Mouse (Mus musculus) myocyte (in vitro differentiated cells): ENCODE results near the gene Nfatc2.

Source experiments
- CEBPB ChIP-seq: IDR thresholded peaks from 2 replicates; pipeline ENCODE4 v1.6.1; 2011; ENCODE audit warnings: mild to moderate bottlenecking, moderate library complexity; ENCODE audit not compliant: poor library complexity, insufficient read depth, severe bottlenecking
- E2F4 ChIP-seq: IDR thresholded peaks from one replicate; pipeline ENCODE4 v1.6.1; 2011; ENCODE audit warnings: mild to moderate bottlenecking, control low read depth, moderate library complexity; ENCODE audit not compliant: insufficient read depth
- MAX ChIP-seq: IDR thresholded peaks from one replicate; pipeline ENCODE4 v1.6.1; 2011; ENCODE audit warnings: low read depth, mild to moderate bottlenecking, control low read depth
- MYOD1 ChIP-seq, 3 experiments: IDR thresholded peaks; one replicate each; pipeline ENCODE4 v1.6.1; 2011; ENCODE audit warnings: control low read depth in 2 of 3, low read depth in 2 of 3, mild to moderate bottlenecking in 2 of 3, moderate library complexity in 1 of 3; ENCODE audit not compliant: insufficient read length in 2 of 3, control insufficient read depth in 1 of 3
- MYOG ChIP-seq, 3 experiments: IDR thresholded peaks; one replicate each; pipeline ENCODE4 v1.6.1; 2011; ENCODE audit warnings: control low read depth in 2 of 3, low read depth in 2 of 3, mild to moderate bottlenecking in 2 of 3; ENCODE audit not compliant: insufficient read length in 2 of 3, control insufficient read depth in 1 of 3, insufficient read depth in 1 of 3
- POLR2A ChIP-seq: IDR thresholded peaks from one replicate; pipeline ENCODE4 v1.6.1; 2011; ENCODE audit warnings: low read depth, mild to moderate bottlenecking, control low read depth, moderate library complexity; ENCODE audit not compliant: insufficient read length
- POLR2AphosphoS2 ChIP-seq: IDR thresholded peaks from one replicate; pipeline ENCODE4 v1.6.1; 2011; ENCODE audit warnings: low read depth, control low read depth; ENCODE audit not compliant: insufficient read length
- REST ChIP-seq: IDR thresholded peaks from one replicate; pipeline ENCODE4 v1.6.1; 2011; ENCODE audit warnings: mild to moderate bottlenecking, control low read depth, moderate library complexity; ENCODE audit not compliant: insufficient read depth, insufficient read length
- SRF ChIP-seq: IDR thresholded peaks from one replicate; pipeline ENCODE4 v1.6.1; 2011; ENCODE audit warnings: low read depth; ENCODE audit not compliant: control insufficient read depth, insufficient read length
- TCF12 ChIP-seq: IDR thresholded peaks from one replicate; pipeline ENCODE4 v1.6.1; 2011; ENCODE audit warnings: mild to moderate bottlenecking, control low read depth; ENCODE audit not compliant: poor library complexity, insufficient read depth, severe bottlenecking
- TCF3 ChIP-seq: IDR thresholded peaks from one replicate; pipeline ENCODE4 v1.6.1; 2011; ENCODE audit warnings: low read depth, control low read depth; ENCODE audit not compliant: insufficient read length
- USF1 ChIP-seq: IDR thresholded peaks from one replicate; pipeline ENCODE4 v1.6.1; 2011; ENCODE audit warnings: low read depth, mild to moderate bottlenecking, control low read depth, moderate library complexity

DNA sequence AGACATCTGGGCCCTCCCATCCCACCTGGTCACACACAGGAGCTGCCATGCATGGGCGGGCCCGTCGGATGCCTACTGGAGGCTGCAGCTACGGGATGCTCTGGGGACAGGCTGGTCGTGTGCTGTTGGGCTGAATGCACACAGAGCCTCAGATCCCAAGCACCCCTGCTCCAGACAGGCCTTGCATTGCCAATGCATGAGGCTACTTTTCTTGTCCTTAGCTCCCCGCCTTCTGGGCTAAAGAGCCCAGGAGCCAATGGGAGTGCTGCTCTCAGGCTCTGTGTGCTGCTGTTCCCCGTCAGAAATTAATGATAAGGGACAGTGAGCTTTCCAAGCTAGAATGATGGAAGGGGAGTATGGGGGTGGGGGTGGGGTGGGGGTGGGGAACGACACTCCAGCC, 17.0 kb downstream of the Nfatc2 start:
- no peak for TF ChIP-seq POLR2A
- TF ChIP-seq MYOD1 (IDR thresholded peaks at IDR 0.05; ENCODE audit: control insufficient read depth in 1 of 3, insufficient read length in 2 of 3, low read depth in 2 of 3), result no peak
- TF ChIP-seq E2F4, result no peak
- TF ChIP-seq SRF, result no peak
- TF ChIP-seq CEBPB, result no peak
- TF ChIP-seq REST, result no peak
- TF ChIP-seq POLR2AphosphoS2, result no peak
- no peak for TF ChIP-seq USF1
- TF ChIP-seq MAX, result no peak
- TF ChIP-seq TCF12, result no peak
- TF ChIP-seq MYOG (IDR thresholded peaks at IDR 0.05; ENCODE audit: control insufficient read depth in 1 of 3, insufficient read depth in 1 of 3, insufficient read length in 2 of 3, low read depth in 2 of 3), result no peak
- no peak for TF ChIP-seq TCF3
